Mouse (Mus musculus) liver, embryonic 18 days (tissue): Measurements from ENCODE around the gene Exph5. TPM values are rescaled to one million over a fixed set of nuclear protein-coding genes. Genes with fewer than 3 reads are reported as not detected.

Experiments used
- polyA plus RNA-seq: library from polyadenylated mRNA; depleted of rRNA; stranded (reverse); fragments of >200 nt; gene quantifications from 2 replicates; pipeline ENCODE4 v1.2.3, GENCODE M21; 2012; rRNA removed

Gene Exph5
- polyA plus RNA-seq, result 0.30 and 0.32 TPM in 2 replicates

GRCm38 (mm10) chr9:53301269-53301720 lies at the start of gene Exph5:
TSS of gene Exph5 (plus strand) at chr9:53301670.

GRCm38 (mm10) chr9:53383951-53384866 lies 82.7 kb downstream of the Exph5 start, which contains the start of gene Kdelc2:
TSS of gene Kdelc2 (plus strand) at chr9:53384025.

DNA sequence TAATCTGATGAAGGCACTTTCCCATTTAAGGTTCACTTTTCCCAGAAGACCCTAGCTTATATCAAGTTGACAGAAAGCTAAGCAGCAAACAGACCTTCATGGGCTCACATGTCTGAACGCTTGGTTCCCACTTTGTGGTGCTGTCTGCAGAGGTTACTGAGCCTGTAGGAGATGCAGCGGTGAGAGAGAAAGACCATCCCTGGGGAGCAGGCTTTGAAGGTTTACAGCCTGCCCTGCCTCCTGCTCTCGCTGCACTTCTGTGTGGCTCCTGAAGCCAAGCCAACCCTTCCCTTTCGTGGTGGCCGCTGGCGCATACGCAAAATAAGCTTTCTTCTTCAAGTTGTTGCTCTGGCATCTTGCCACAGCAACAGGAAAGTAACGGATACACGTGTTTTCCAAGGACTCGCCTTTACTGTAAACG lies 100.8 kb downstream of the Exph5 start, which contains the start of gene 4930550C14Rik:
Gene 4930550C14Rik (plus strand): TSS at position 35 of the 421 bp plus-strand sequence.

Other genes with a start within 250 kb of the Exph5 start
- gene Ddx10, start 53.6 kb upstream of the Exph5 start, polyA plus RNA-seq, result 5.5 and 5.6 TPM in 2 replicates
- 2.2 and 2.3 TPM in 2 replicates for gene Kdelc2, start 82.4 kb downstream of the Exph5 start, polyA plus RNA-seq
- 0.14 and 0.19 TPM in 2 replicates for gene 4930550C14Rik, start 100.7 kb downstream of the Exph5 start, polyA plus RNA-seq
- 1.6 TPM in 2 replicates for gene Atm, start 235.1 kb downstream of the Exph5 start, polyA plus RNA-seq
- 3.4 and 3.8 TPM in 2 replicates for gene Npat, start 235.4 kb downstream of the Exph5 start, polyA plus RNA-seq